Mouse (Mus musculus) sigmoid colon, adult 10 weeks (tissue): ENCODE measurements around the gene Six4. TPM values are rescaled to one million over a fixed set of nuclear protein-coding genes. Genes with fewer than 3 reads are reported as not detected.

Experiments
- polyA plus RNA-seq: library from polyadenylated mRNA; stranded (reverse); fragments of 350-450 nt; fragmentation: Illumina TruSeq; extraction: RNeasy Lipid Tissue Mini Kit (QIAGEN cat#74804); gene quantifications from one replicate; pipeline ENCODE4 v1.2.3, GENCODE M21; 2014; ENCODE audit warnings: low read depth, low replicate concordance

Gene Six4
- polyA plus RNA-seq = 0.69 TPM

GRCm38 (mm10) chr12:73113196-73113595, at the start of gene Six4:
Gene Six4, minus strand, starts transcription at chr12:73113456.

GRCm38 (mm10) chr12:73123093-73124041, 10.1 kb upstream of the Six4 start, which contains the start of gene Mnat1:
Gene Mnat1, plus strand, starts transcription at chr12:73123717.

GRCm38 (mm10) chr12:73053668-73054241, 59.5 kb downstream of the Six4 start, which contains the start of gene Six1:
Gene Six1, minus strand, starts transcription at chr12:73053887.

Other genes starting within 250 kb of the Six4 start
- not detected for gene Six6, start 173.6 kb downstream of the Six4 start, polyA plus RNA-seq
- gene 4930447C04Rik, start 172.7 kb downstream of the Six4 start, polyA plus RNA-seq = 3.0 TPM
- 0.13 TPM for gene Six1, start 59.6 kb downstream of the Six4 start, polyA plus RNA-seq
- gene Mnat1, start 10.3 kb upstream of the Six4 start, polyA plus RNA-seq = 14.3 TPM
- 24.5 TPM for gene Trmt5, start 173.3 kb upstream of the Six4 start, polyA plus RNA-seq
- gene Slc38a6, start 173.3 kb upstream of the Six4 start, polyA plus RNA-seq = 19.4 TPM